Mouse (Mus musculus): ENCODE measurements around the gene Uck1. TPM values are rescaled to one million over a fixed set of nuclear protein-coding genes. Genes with fewer than 3 reads are reported as not detected.

The Uck1 gene
- polyA plus RNA-seq, 1 experiment from 2014 or later, result 91.7 TPM

DNA sequence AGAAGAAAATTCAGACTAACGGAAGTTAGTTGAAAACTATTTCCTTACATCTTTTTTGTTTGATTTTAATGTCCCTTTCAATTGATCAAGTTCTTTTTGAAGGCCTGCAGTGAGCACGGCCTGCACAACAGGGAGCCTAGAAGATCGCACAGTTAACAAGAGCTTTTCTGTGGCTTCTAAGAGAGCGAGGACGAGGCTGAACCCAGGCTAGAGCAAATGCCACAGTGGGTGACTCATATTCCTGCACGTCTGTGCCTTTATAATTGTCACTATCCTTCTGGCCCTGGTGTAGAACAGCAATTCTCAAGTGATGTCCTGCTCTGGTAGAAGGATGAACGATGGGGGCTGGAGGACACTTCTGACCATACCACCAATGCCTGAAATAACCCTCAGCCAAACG lies 42.3 kb downstream of the Uck1 start:
- WGBS, result 89% methylated on average over 8 of the region's 8 CpGs
- no peak for ATAC-seq (ENCODE audit: low read depth)

DNA sequence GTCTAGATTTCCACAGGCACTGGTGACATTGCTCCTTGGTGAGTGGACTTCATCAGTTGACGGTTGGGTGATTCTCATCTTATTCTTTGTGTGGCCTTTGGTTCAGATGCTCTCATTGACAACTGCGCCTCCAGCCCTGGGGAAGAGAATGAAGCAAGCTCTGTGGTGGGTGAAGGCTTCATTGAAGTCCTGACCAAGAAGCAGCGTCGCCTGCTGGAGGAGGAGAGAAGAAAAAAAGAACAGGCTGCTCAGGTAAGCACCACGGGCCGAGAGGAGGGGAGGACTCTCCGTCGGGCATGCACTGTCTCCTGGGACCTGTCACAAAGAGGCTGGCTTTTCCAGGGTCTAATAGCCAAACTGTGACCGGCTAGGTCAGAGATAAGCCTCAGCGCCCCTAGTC lies 43.5 kb downstream of the Uck1 start:
- H3K27ac ChIP-seq (ENCODE audit: low read depth, low read length), result no peak overlapping the region
- no peaks in the 10 kb centered on the region for H3K4me1 ChIP-seq (ENCODE audit: control insufficient read depth, insufficient read depth, low read length)
- H3K4me3 ChIP-seq (ENCODE audit: low read depth, low read length), result no peak overlapping the region
- no peak overlapping the region for H3K4me2 ChIP-seq (ENCODE audit: low read depth, low read length)
- WGBS, result 91% methylated on average over 10 of the region's 10 CpGs
- H3K9ac ChIP-seq (replicated peaks; ENCODE audit: low read depth, low read length), result no peak overlapping the region
- H3K36me3 ChIP-seq (ENCODE audit: control insufficient read depth, insufficient read depth, low read length), result peaks cover 99% of the 10 kb centered on the region
- no peaks in the 10 kb centered on the region for H3K27me3 ChIP-seq (ENCODE audit: control insufficient read depth, insufficient read depth, low read length)
- ATAC-seq (ENCODE audit: low read depth), result no peak
- H3K9me3 ChIP-seq (ENCODE audit: control insufficient read depth, low read length), result no peaks in the 10 kb centered on the region

More for the DNA sequence above, 42.3 kb downstream of the Uck1 start:
- Histone ChIP-seq H3K4me1 (ENCODE audit: control insufficient read depth, insufficient read depth, low read length) (no peaks in the 10 kb centered on the region), H3K9ac (replicated peaks; ENCODE audit: low read depth, low read length) (no peak overlapping the region), H3K27me3 (ENCODE audit: control insufficient read depth, insufficient read depth, low read length) (no peaks in the 10 kb centered on the region), H3K36me3 (ENCODE audit: control insufficient read depth, insufficient read depth, low read length) (peaks cover 99% of the 10 kb centered on the region), H3K9me3 (ENCODE audit: control insufficient read depth, low read length) (no peaks in the 10 kb centered on the region), H3K27ac (ENCODE audit: low read depth, low read length) (no peak overlapping the region), H3K4me3 (ENCODE audit: low read depth, low read length) (no peak overlapping the region), H3K4me2 (ENCODE audit: low read depth, low read length) (no peak overlapping the region)

DNA sequence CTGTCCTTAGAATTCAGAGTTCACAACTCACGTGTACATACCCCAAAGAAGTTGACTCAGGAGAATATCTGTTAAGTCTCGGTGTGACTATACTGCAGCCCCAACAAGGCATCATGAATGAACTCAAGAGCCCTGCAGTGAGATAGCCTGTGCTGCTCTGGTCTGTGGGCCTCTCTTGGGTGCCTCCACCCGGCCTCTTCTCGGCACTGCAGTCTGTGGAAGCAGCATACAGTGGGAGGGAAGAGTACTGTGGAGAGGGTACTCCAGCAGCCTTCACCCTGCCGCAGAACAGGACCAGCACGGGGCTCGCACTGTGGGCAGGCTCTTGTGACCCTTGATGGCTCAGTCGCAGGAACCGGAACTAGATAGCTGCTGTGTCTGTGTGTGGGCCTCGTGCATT lies 44.4 kb downstream of the Uck1 start:
- no peak overlapping the region for H3K9ac ChIP-seq (replicated peaks; ENCODE audit: low read depth, low read length)
- ATAC-seq (ENCODE audit: low read depth), result no peak
- H3K4me3 ChIP-seq (ENCODE audit: low read depth, low read length), result no peak overlapping the region
- no peak overlapping the region for H3K4me2 ChIP-seq (ENCODE audit: low read depth, low read length)
- no peaks in the 10 kb centered on the region for H3K27me3 ChIP-seq (ENCODE audit: control insufficient read depth, insufficient read depth, low read length)
- WGBS, result 91% methylated on average over 10 of the region's 10 CpGs
- no peaks in the 10 kb centered on the region for H3K4me1 ChIP-seq (ENCODE audit: control insufficient read depth, insufficient read depth, low read length)
- H3K9me3 ChIP-seq (ENCODE audit: control insufficient read depth, low read length), result no peaks in the 10 kb centered on the region
- no peak overlapping the region for H3K27ac ChIP-seq (ENCODE audit: low read depth, low read length)
- H3K36me3 ChIP-seq (ENCODE audit: control insufficient read depth, insufficient read depth, low read length), result peaks cover 97% of the 10 kb centered on the region

DNA sequence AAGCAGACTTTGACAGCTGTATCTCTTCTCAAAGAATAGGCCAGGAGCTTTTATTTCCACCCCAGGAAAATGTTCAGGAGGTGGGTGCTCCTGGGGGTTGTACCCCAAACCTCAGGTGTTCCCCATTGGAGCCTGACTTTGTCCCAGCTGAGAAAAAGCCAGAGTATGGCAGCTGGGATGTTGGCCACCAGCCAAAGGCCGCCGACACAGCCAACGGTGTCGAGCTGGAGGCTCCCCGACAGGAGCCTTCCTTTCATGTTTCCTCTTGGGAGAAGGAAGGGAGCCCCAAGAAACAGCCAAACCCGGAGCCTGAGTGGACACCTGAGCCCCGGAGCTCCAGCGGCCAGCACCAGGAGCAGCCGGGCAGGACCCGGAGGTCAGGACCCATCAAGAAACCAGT lies 47.0 kb downstream of the Uck1 start:
- Histone ChIP-seq H3K27ac (ENCODE audit: low read depth, low read length) (0 out of 2 replicates have a peak overlapping the region, but pooled peaks have one; percentile 10), H3K4me2 (ENCODE audit: low read depth, low read length) (no peak overlapping the region), H3K4me3 (ENCODE audit: low read depth, low read length) (no peak overlapping the region), H3K27me3 (ENCODE audit: control insufficient read depth, insufficient read depth, low read length) (no peaks in the 10 kb centered on the region), H3K4me1 (ENCODE audit: control insufficient read depth, insufficient read depth, low read length) (no peaks in the 10 kb centered on the region), H3K9me3 (ENCODE audit: control insufficient read depth, low read length) (no peaks in the 10 kb centered on the region), H3K9ac (replicated peaks; ENCODE audit: low read depth, low read length) (no peak overlapping the region), H3K36me3 (ENCODE audit: control insufficient read depth, insufficient read depth, low read length) (peaks cover 97% of the 10 kb centered on the region)
- 61% methylated on average over 10 of the region's 10 CpGs for WGBS
- ATAC-seq (ENCODE audit: low read depth), result no peak

DNA sequence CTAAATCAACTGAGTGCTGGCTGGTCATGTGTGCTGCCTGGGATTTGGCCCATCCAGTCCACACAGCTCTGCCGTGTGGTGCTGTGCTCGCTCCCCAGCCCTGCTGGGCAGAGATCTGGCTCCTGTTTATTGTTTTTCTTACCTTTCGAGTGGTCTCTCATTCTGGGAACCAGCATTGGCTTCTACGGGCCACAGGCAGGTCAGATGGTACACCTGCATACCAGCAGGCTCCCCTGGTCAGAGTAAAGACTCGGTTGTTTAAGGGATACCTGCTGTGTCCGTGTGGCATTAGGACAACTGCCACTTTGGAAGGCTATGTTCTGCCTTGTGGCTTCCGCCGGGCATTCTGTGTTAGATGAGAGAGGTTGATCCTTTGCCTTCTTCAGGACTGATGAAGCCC lies 48.3 kb downstream of the Uck1 start:
- Histone ChIP-seq H3K9ac (replicated peaks; ENCODE audit: low read depth, low read length) (no peak overlapping the region), H3K4me1 (ENCODE audit: control insufficient read depth, insufficient read depth, low read length) (no peaks in the 10 kb centered on the region), H3K27me3 (ENCODE audit: control insufficient read depth, insufficient read depth, low read length) (no peaks in the 10 kb centered on the region), H3K27ac (ENCODE audit: low read depth, low read length) (no peak overlapping the region), H3K36me3 (ENCODE audit: control insufficient read depth, insufficient read depth, low read length) (peaks cover 97% of the 10 kb centered on the region), H3K4me3 (ENCODE audit: low read depth, low read length) (no peak overlapping the region), H3K9me3 (ENCODE audit: control insufficient read depth, low read length) (no peaks in the 10 kb centered on the region), H3K4me2 (ENCODE audit: low read depth, low read length) (no peak overlapping the region)
- ATAC-seq (ENCODE audit: low read depth), result no peak
- 92% methylated on average over 8 of the region's 8 CpGs for WGBS

DNA sequence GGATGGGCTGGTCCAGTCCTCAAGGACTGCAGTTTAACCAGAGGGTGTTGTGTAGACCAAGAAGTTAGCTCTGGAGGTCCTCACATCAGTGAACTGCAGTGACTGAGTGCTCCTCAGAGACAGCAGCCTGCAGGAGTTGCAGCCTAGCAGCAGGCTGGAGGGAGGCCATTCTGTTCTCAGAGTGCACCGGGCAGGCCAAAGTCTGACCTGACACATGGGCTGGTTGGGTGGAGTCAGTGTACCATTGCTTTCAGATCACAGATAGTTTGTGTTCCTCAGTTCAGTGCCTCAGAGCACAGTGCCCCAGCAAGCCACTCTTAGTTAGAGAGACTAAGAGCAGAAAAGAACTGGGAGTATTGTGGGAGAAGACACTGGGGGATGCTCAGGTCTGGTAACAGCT lies 52.3 kb downstream of the Uck1 start:
- Histone ChIP-seq H3K27ac (ENCODE audit: low read depth, low read length) (no peak overlapping the region), H3K4me2 (ENCODE audit: low read depth, low read length) (no peak overlapping the region), H3K4me1 (ENCODE audit: control insufficient read depth, insufficient read depth, low read length) (no peaks in the 10 kb centered on the region), H3K9me3 (ENCODE audit: control insufficient read depth, low read length) (no peaks in the 10 kb centered on the region), H3K36me3 (ENCODE audit: control insufficient read depth, insufficient read depth, low read length) (peaks cover 89% of the 10 kb centered on the region), H3K4me3 (ENCODE audit: low read depth, low read length) (no peak overlapping the region), H3K27me3 (ENCODE audit: control insufficient read depth, insufficient read depth, low read length) (no peaks in the 10 kb centered on the region), H3K9ac (replicated peaks; ENCODE audit: low read depth, low read length) (no peak overlapping the region)
- no peak for ATAC-seq (ENCODE audit: low read depth)
- 100% methylated on average over 1 of the region's 1 CpGs for WGBS

Other genes starting within 250 kb of the Uck1 start
- 0.28 and 0.50 TPM in 2 replicates for gene Fam78a, start 175.3 kb downstream of the Uck1 start, polyA plus RNA-seq (2014; fragmentation: Nextera tagmentation; extraction: Ambion mirVana)
- gene Plpp7, start 164.6 kb downstream of the Uck1 start, polyA plus RNA-seq (2014; fragmentation: Nextera tagmentation; extraction: Ambion mirVana), result 23.8 and 25.2 TPM in 2 replicates
- 101 and 118 TPM in 2 replicates for gene Prrc2b, start 109.1 kb downstream of the Uck1 start, polyA plus RNA-seq (2014; fragmentation: Nextera tagmentation; extraction: Ambion mirVana)
- gene Pomt1, start 23.6 kb downstream of the Uck1 start, polyA plus RNA-seq (2014; fragmentation: Nextera tagmentation; extraction: Ambion mirVana), result 28.2 and 30.4 TPM in 2 replicates
- 25.4 and 31.7 TPM in 2 replicates for gene Golga2, start 27.2 kb upstream of the Uck1 start, polyA plus RNA-seq (2014; fragmentation: Nextera tagmentation; extraction: Ambion mirVana)
- gene Swi5, start 27.9 kb upstream of the Uck1 start, polyA plus RNA-seq (2014; fragmentation: Nextera tagmentation; extraction: Ambion mirVana), result 140 and 288 TPM in 2 replicates
- 47.7 and 48.3 TPM in 2 replicates for gene Ciz1, start 92.2 kb upstream of the Uck1 start, polyA plus RNA-seq (2014; fragmentation: Nextera tagmentation; extraction: Ambion mirVana)
- 102 and 146 TPM in 2 replicates for gene Dnm1, start 93.2 kb upstream of the Uck1 start, polyA plus RNA-seq (2014; fragmentation: Nextera tagmentation; extraction: Ambion mirVana)
- gene 1110008P14Rik, start 121.8 kb upstream of the Uck1 start, polyA plus RNA-seq (2014; fragmentation: Nextera tagmentation; extraction: Ambion mirVana), result 157 and 198 TPM in 2 replicates
- 0.35 and 0.40 TPM in 2 replicates for gene Lcn2, start 128.1 kb upstream of the Uck1 start, polyA plus RNA-seq (2014; fragmentation: Nextera tagmentation; extraction: Ambion mirVana)
- 58.1 and 65.9 TPM in 2 replicates for gene Ptges2, start 135.7 kb upstream of the Uck1 start, polyA plus RNA-seq (2014; fragmentation: Nextera tagmentation; extraction: Ambion mirVana)
- gene Naif1, start 190.3 kb upstream of the Uck1 start, polyA plus RNA-seq (2014; fragmentation: Nextera tagmentation; extraction: Ambion mirVana), result 4.9 and 5.4 TPM in 2 replicates
- gene Slc25a25, start 191.3 kb upstream of the Uck1 start, polyA plus RNA-seq (2014; fragmentation: Nextera tagmentation; extraction: Ambion mirVana), result 39.8 and 43.6 TPM in 2 replicates

All from neural tube, embryonic 14.5 days (tissue).